In genomic region chr12:108365340-108365739, GRCm38 (mm10) we compare ENCODE assay signal across 10 mouse cellular contexts. TPM values are rescaled to one million over a fixed set of nuclear protein-coding genes. Genes with fewer than 3 reads are reported as not detected.
DNase-seq lines count a peak whose midpoint lies in the region; ATAC-seq and TF ChIP-seq lines count a peak whose summit lies in the region.
"Had no signal": no experiment of that assay in that cellular context is flagged by ENCODE, and none has a peak within 500 bp of the region (broad histone marks: within the 10 kb centered on the region; RNA-seq: fewer than 3 reads in every experiment).

No protein-coding gene starts in this region.

- H3K9me3 ChIP-seq in heart, embryonic 12.5 days (replicated peaks): no peaks in the 10 kb centered on the region
- H3K9me3 ChIP-seq: liver, embryonic 15.5 days had no signal

- no peak for TF ChIP-seq POLR2A in kidney, adult 2 months (IDR thresholded peaks at IDR 0.05; ENCODE audit: low read depth, low read length)

- no peak overlapping the region for H3K4me2 ChIP-seq in heart, embryonic 12.5 days
- H3K4me2 ChIP-seq: liver, embryonic 15.5 days had no signal

- peaks cover 9% of the 10 kb centered on the region; the same call in 1 of the 2 replicates for H3K27me3 ChIP-seq in heart, embryonic 12.5 days (replicated peaks)
- no peaks in the 10 kb centered on the region for H3K27me3 ChIP-seq in kidney, adult 2 months (replicated peaks; ENCODE audit: control insufficient read depth, insufficient read depth, low read length)
- H3K27me3 ChIP-seq: liver, embryonic 15.5 days had no signal

- no peak overlapping the region for H3K27ac ChIP-seq in heart, embryonic 12.5 days (ENCODE audit: poor library complexity, severe bottlenecking)
- H3K27ac ChIP-seq in gastrocnemius, adult 2 months: peak overlapping the region; percentile 67
- no peak overlapping the region for H3K27ac ChIP-seq in kidney, adult 2 months (ENCODE audit: insufficient read depth, low read depth, low read length)
- H3K27ac ChIP-seq: liver, embryonic 15.5 days had no signal

- WGBS in heart, embryonic 12.5 days: 36% methylated on average over 3 of the region's 3 CpGs
- WGBS in kidney, adult 2 months: 4% methylated on average over 3 of the region's 3 CpGs

- H3K36me3 ChIP-seq in heart, embryonic 12.5 days: no peaks in the 10 kb centered on the region
- no peaks in the 10 kb centered on the region for H3K36me3 ChIP-seq in kidney, adult 2 months (ENCODE audit: control insufficient read depth, insufficient read depth, low read length)
- H3K36me3 ChIP-seq: G1E; liver, embryonic 15.5 days had no signal

- intact Hi-C loops in gastrocnemius, adult 2 months (cut with DNase I): no loop called here
- intact Hi-C loops in left cerebral cortex, postnatal 36 days (cut with DNase I): loop anchor here (2.0 kb wide), 2 partner anchors 57 to 129 kb away; no protein-coding TSS in a partner anchor

- peak; percentile 53 for TF ChIP-seq CTCF in gastrocnemius, adult 2 months (IDR thresholded peaks at IDR 0.05)
- TF ChIP-seq CTCF in kidney, adult 2 months (conservative IDR thresholded peaks at IDR 0.05; ENCODE audit: insufficient read depth, insufficient read length, low read depth, low read length): no peak

- H3K9ac ChIP-seq in heart, embryonic 12.5 days: no peak overlapping the region
- H3K9ac ChIP-seq: liver, embryonic 15.5 days had no signal

- no peak for ATAC-seq in heart, embryonic 12.5 days (ENCODE audit: insufficient number of reproducible peaks, low FRiP score)

- H3K4me1 ChIP-seq in heart, embryonic 12.5 days (replicated peaks): peaks cover 20% of the 10 kb centered on the region
- peaks cover 21% of the 10 kb centered on the region for H3K4me1 ChIP-seq in kidney, adult 2 months (ENCODE audit: control insufficient read depth, insufficient read depth, low read length)
- H3K4me1 ChIP-seq: liver, embryonic 15.5 days had no signal

- no peak overlapping the region for H3K4me3 ChIP-seq in heart, embryonic 12.5 days
- no peak overlapping the region for H3K4me3 ChIP-seq in gastrocnemius, adult 2 months
- H3K4me3 ChIP-seq in kidney, adult 2 months (ENCODE audit: insufficient read depth, low read depth, low read length): no peak overlapping the region
- H3K4me3 ChIP-seq: liver, embryonic 15.5 days had no signal

- DNase-seq in heart, adult 18-20 months: peak; percentile 76 to 82
- peak; percentile 55 for DNase-seq in MN1 (ENCODE audit: low spot score)
- peak; percentile 85 for DNase-seq in gastrocnemius, adult 2 months
- peak; percentile 72 for DNase-seq in kidney, adult 2 months
- peak; percentile 56 for DNase-seq in ovary, postnatal 10 days (ENCODE audit: low spot score)
- no peak for DNase-seq in left cerebral cortex, postnatal 36 days (ENCODE audit: low spot score in 2 of 2)
- DNase-seq in c-Kit-positive CD71-positive TER-119-positive erythroid progenitor cells, embryonic 14.5 days (ENCODE audit: low spot score): no peak

RNA-seq across cellular contexts. Expression of gene Eml1, which starts 5.4 kb away (rescaled TPM):
- 10 to 100 TPM; 81.3 to 95.3 TPM for total RNA-seq in heart, adult 18-20 months (2021)
- polyA plus RNA-seq in heart, embryonic 12.5 days (2016; fragmentation: Nextera tagmentation; extraction: Ambion mirVana): 49.5 and 54.6 TPM in 2 replicates
- total RNA-seq in gastrocnemius, adult 2 months (2021): 100 to 1,000 TPM in 1 of 2 experiments, 10 to 100 TPM in 1; 93.4 to 111 TPM
- polyA plus RNA-seq in kidney, adult 2 months (2012; rRNA removed): 14.2 TPM in 2 replicates
- total RNA-seq in left cerebral cortex, postnatal 36 days (2021): 10 to 100 TPM; 59.3 to 64.2 TPM
- polyA plus RNA-seq: G1E had no signal

RNA-seq across cellular contexts. Expression of gene Cyp46a1, which starts 31.2 kb away (rescaled TPM):
- under 1 TPM; 0.45 to 0.95 TPM for total RNA-seq in heart, adult 18-20 months (2021)
- 7.9 and 8.0 TPM in 2 replicates for polyA plus RNA-seq in heart, embryonic 12.5 days (2016; fragmentation: Nextera tagmentation; extraction: Ambion mirVana)
- total RNA-seq in gastrocnemius, adult 2 months (2021): under 1 TPM; 0.10 to 0.25 TPM
- polyA plus RNA-seq in kidney, adult 2 months (2012; rRNA removed): 4.1 and 5.1 TPM in 2 replicates
- 100 to 1,000 TPM; 293 to 297 TPM for total RNA-seq in left cerebral cortex, postnatal 36 days (2021)
- polyA plus RNA-seq: G1E had no signal

RNA-seq across cellular contexts. Expression of gene Hhipl1, which starts 59.3 kb away (rescaled TPM):
- total RNA-seq in heart, adult 18-20 months (2021): 1 to 10 TPM; 1.3 to 2.1 TPM
- 0.82 and 1.2 TPM in 2 replicates for polyA plus RNA-seq in heart, embryonic 12.5 days (2016; fragmentation: Nextera tagmentation; extraction: Ambion mirVana)
- total RNA-seq in gastrocnemius, adult 2 months (2021): 1 to 10 TPM in 1 of 2 experiments, under 1 TPM in 1; 0.66 to 1.1 TPM
- polyA plus RNA-seq in kidney, adult 2 months (2012; rRNA removed): 0.31 and 0.42 TPM in 2 replicates
- total RNA-seq in left cerebral cortex, postnatal 36 days (2021): 1 to 10 TPM; 7.8 to 8.1 TPM
- polyA plus RNA-seq: G1E had no signal

Comparison
In these comparisons a context has a peak if more than half of its experiments do, and no peak if none do; other contexts are left out.
1. DNase-seq: peak in heart, adult 18-20 months (2 of 2), MN1 (single experiment), gastrocnemius, adult 2 months (single experiment), kidney, adult 2 months (single experiment) and ovary, postnatal 10 days (single experiment); none in left cerebral cortex, postnatal 36 days (0 of 2) and c-Kit-positive CD71-positive TER-119-positive erythroid progenitor cells, embryonic 14.5 days (single experiment).
2. RNA of gene Cyp46a1, which starts 31.2 kb away (total RNA-seq): 293 to 297 TPM in left cerebral cortex, postnatal 36 days; 0.45 to 0.95 TPM in heart, adult 18-20 months and 0.10 to 0.25 TPM in gastrocnemius, adult 2 months; every median in the first group is over 100 times any median in the second.